Mouse (Mus musculus) macrophage (primary cell): ENCODE data around the gene Atad1. TPM values are rescaled to one million over a fixed set of nuclear protein-coding genes. Genes with fewer than 3 reads are reported as not detected.
"Not testable (repeated sequence)": the region's sequence is repeated elsewhere in the genome, so short reads cannot be mapped to it uniquely, and the experiment has no call there.

Experiments
- H3K27ac ChIP-seq: fragments of 350-480 bp; formaldehyde crosslinking; 2 replicates; pipeline ENCODE4 v1.9.0; 2021
- H3K36me3 ChIP-seq: fragments of 350-480 bp; formaldehyde crosslinking; 2 replicates; pipeline ENCODE4 v1.9.0; 2021; ENCODE audit errors: inconsistent target
- H3K4me3 ChIP-seq: fragments of 350-480 bp; formaldehyde crosslinking; 2 replicates; pipeline ENCODE4 v1.9.0; 2021; ENCODE audit errors: inconsistent target
- H3K79me2 ChIP-seq: fragments of 350-480 bp; formaldehyde crosslinking; 2 replicates; pipeline ENCODE4 v1.9.0; 2021; ENCODE audit errors: inconsistent target
- WGBS: methylation state at CpG from one replicate; pipeline ENCODE4 v1.1.7; 2026; ENCODE audit warnings: inconsistent platforms; ENCODE audit not compliant: missing documents; 5-methylcytosine and 5-hydroxymethylcytosine counted together
- polyA plus RNA-seq: library from polyadenylated mRNA; stranded (reverse); fragments of 250-400 nt; gene quantifications from 3 replicates; pipeline ENCODE4 v1.2.4, GENCODE M21; 2018; ENCODE audit warnings: inconsistent platforms

Gene Atad1
- polyA plus RNA-seq, 1 experiment from 2014 or later: 49.6 TPM

- not testable (repeated sequence) for H3K4me3 ChIP-seq, H3K36me3 ChIP-seq, H3K79me2 ChIP-seq, H3K27ac ChIP-seq
- WGBS: 100% methylated on average over 1 of the region's 1 CpGs
Observed at GRCm38 (mm10) chr19:32667830-32668229, 71.8 kb downstream of the Atad1 start.

- H3K4me3 ChIP-seq: no peak overlapping the region
- WGBS: 71% methylated on average over 8 of the region's 8 CpGs
- no peak overlapping the region for H3K27ac ChIP-seq
- no peaks in the 10 kb centered on the region for H3K79me2 ChIP-seq
- no peaks in the 10 kb centered on the region for H3K36me3 ChIP-seq
Observed at GRCm38 (mm10) chr19:32665243-32665642, 74.3 kb downstream of the Atad1 start.

DNA sequence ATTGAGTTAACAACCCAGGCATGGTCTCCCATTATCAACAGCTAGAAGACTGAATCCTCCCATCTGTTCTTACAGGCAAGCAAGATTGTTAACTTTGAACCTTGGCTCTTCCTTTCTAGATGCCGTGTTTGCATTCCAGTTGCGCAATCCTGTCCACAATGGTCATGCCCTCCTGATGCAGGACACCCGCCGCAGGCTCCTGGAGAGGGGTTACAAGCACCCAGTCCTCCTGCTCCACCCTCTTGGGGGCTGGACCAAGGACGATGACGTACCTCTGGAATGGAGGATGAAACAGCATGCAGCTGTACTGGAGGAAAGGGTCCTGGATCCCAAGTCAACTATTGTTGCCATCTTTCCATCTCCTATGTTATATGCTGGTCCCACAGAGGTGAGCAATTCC is 76.7 kb downstream of the Atad1 start:
- Histone ChIP-seq H3K79me2 (no peaks in the 10 kb centered on the region), H3K36me3 (no peaks in the 10 kb centered on the region), H3K4me3 (no peak overlapping the region), H3K27ac (no peak overlapping the region)
- 76% methylated on average over 6 of the region's 6 CpGs for WGBS

- Histone ChIP-seq H3K27ac (no peak overlapping the region), H3K4me3 (no peak overlapping the region), H3K36me3 (no peaks in the 10 kb centered on the region), H3K79me2 (no peaks in the 10 kb centered on the region)
- WGBS: 100% methylated on average over 5 of the region's 5 CpGs
Observed at GRCm38 (mm10) chr19:32659346-32659745, 80.2 kb downstream of the Atad1 start.

DNA sequence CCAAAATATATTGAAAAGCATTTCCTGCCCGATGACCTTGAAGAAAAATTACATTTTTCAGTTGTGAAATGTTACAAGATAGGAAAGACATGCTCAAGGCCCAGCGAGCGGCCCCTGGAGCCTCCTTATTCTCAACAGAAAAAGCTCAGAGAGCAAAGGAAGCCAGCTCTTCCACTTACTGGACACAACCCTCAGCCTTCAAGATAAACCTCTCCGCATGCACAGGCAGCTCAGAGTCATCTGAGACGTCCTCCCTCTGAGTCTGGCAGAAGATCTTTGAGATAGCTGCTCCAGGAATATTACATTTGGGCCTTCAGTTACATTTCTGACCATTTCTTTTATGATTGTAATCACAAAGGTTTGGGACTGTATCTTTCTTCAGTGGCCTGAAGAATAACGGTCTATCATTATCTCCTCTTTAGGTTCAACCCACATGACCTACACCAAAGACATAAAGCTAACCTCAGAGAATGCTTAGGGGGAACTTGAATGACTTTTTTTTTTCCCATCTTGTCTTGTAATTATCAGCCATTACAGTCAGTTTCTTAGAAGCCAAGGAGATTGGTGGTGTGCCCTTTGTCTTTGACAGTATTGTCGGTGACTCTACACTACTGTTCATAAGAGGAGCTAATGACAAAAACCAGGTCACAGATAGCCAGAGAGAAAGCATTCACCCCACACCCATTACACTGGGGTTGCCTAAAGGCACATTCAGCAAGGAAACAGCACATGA is 85.8 kb downstream of the Atad1 start:
- Histone ChIP-seq H3K36me3 (no peaks in the 10 kb centered on the region), H3K79me2 (no peaks in the 10 kb centered on the region), H3K4me3 (no peak overlapping the region), H3K27ac (no peak overlapping the region)
- WGBS: 97% methylated on average over 7 of the region's 7 CpGs

GRCm38 (mm10) chr19:32653122-32653521 is 86.5 kb downstream of the Atad1 start:
- Histone ChIP-seq H3K36me3 (no peaks in the 10 kb centered on the region), H3K4me3 (no peak overlapping the region), H3K27ac (no peak overlapping the region), H3K79me2 (no peaks in the 10 kb centered on the region)
- WGBS: 99% methylated on average over 5 of the region's 5 CpGs

GRCm38 (mm10) chr19:32651046-32651445 is 88.5 kb downstream of the Atad1 start:
- no peak overlapping the region for H3K4me3 ChIP-seq
- no peak overlapping the region for H3K27ac ChIP-seq
- H3K36me3 ChIP-seq: no peaks in the 10 kb centered on the region
- WGBS: 83% methylated on average over 5 of the region's 5 CpGs
- H3K79me2 ChIP-seq: no peaks in the 10 kb centered on the region

GRCm38 (mm10) chr19:32648019-32648571 is 91.5 kb downstream of the Atad1 start:
- no peaks in the 10 kb centered on the region for H3K36me3 ChIP-seq
- no peaks in the 10 kb centered on the region for H3K79me2 ChIP-seq
- H3K4me3 ChIP-seq: no peak overlapping the region
- H3K27ac ChIP-seq: no peak overlapping the region
- 92% methylated on average over 10 of the region's 10 CpGs for WGBS

GRCm38 (mm10) chr19:32646382-32646781 is 93.2 kb downstream of the Atad1 start:
- H3K27ac ChIP-seq: no peak overlapping the region
- no peaks in the 10 kb centered on the region for H3K36me3 ChIP-seq
- H3K4me3 ChIP-seq: no peak overlapping the region
- WGBS: 85% methylated on average over 3 of the region's 3 CpGs
- no peaks in the 10 kb centered on the region for H3K79me2 ChIP-seq

GRCm38 (mm10) chr19:32645939-32646338 is 93.6 kb downstream of the Atad1 start:
- 49% methylated on average over 7 of the region's 7 CpGs for WGBS
- Histone ChIP-seq H3K4me3 (no peak overlapping the region), H3K27ac (peak overlapping the region; percentile 28; the same call in 1 of the 2 replicates), H3K36me3 (no peaks in the 10 kb centered on the region), H3K79me2 (no peaks in the 10 kb centered on the region)

DNA sequence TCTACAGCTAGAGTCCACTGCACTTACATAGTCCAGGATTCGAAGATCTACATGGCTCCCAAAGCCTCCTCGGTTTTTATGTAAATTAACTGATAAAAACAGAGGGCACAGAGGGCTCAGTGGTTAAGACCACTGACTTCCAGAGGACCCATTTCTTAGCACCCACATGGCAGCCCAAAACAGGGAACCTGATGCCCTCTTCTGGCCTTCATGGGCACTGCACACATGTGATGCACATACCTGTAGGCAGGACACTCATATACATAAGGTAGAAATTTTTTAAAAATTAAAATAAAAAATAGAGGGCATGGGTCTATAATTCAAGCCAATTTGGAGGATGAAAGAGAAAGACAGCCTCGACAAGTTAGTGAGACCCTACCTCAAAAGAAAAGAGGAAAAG is 95.9 kb downstream of the Atad1 start:
- Histone ChIP-seq H3K36me3 (no peaks in the 10 kb centered on the region), H3K4me3 (no peak overlapping the region), H3K27ac (no peak overlapping the region), H3K79me2 (no peaks in the 10 kb centered on the region)
- WGBS: 86% methylated on average over 3 of the region's 3 CpGs

DNA sequence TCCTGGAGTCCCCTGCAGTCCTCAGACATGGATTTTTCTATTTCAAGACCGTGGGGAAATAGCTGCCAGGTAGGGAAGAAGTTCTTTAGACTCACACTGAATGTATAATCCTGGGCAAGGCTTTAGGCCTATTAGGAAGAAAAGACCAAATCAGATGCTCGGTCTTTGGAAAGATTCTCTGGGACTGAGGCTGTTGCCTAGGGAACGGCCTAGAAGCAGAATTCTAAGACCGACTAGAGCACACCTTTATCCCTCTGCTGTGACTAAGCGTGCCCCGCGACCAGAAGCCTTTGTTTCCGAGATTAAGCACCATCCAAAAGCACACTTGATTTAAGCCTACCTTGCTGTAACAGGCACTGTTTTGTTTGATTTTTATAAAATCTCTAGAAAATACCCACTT is 97.6 kb downstream of the Atad1 start:
- no peaks in the 10 kb centered on the region for H3K36me3 ChIP-seq
- no peak overlapping the region for H3K27ac ChIP-seq
- H3K4me3 ChIP-seq: no peak overlapping the region
- no peaks in the 10 kb centered on the region for H3K79me2 ChIP-seq
- 95% methylated on average over 8 of the region's 8 CpGs for WGBS

DNA sequence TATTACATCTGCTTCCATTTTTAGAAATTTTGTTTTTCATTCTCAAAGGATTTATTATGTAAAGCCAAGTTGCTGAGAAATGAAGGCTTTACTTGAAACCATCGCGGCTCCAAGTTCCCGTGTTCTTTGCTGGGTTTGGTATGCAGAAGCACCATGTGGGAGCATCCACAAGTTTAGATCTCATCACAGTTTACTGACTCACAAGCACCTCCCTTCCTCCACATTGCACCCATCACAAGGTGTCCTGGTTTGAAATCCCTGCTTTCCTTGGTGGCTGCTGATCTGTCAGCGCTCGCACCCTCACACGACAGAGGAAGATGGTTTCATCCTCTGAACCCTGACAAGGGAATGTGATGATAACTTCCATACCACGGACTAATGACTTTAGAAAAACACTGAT is 98.1 kb downstream of the Atad1 start:
- H3K27ac ChIP-seq: no peak overlapping the region
- no peaks in the 10 kb centered on the region for H3K79me2 ChIP-seq
- 95% methylated on average over 7 of the region's 7 CpGs for WGBS
- H3K36me3 ChIP-seq: no peaks in the 10 kb centered on the region
- no peak overlapping the region for H3K4me3 ChIP-seq

DNA sequence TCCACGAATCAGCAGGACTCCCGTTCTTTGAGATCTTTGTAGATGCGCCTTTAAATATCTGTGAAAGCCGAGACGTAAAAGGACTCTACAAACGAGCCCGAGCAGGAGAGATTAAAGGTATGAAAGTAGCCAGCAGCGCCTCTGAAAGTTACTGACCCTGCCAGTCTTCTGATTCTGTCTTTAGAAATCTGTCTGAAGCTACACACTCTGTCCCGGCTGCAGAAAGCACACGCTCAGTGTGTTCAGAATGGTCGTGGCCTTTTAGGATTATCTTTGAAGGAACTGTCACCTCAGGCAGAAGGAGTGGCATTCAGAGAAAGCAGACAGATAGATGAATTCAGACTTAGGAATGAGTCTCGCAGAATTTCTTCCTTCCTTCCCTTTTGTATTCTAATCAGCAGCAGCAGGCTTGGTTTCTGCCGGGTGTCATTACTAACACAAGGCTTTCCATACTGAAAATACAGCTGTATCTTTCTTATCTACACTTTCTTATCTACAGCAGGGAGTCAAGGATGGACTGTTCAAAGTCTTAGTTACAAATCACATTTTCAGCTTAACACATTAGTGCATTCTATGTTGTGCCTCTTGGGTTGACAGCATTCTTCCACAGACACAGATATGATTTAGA is 101.2 kb downstream of the Atad1 start:
- Histone ChIP-seq H3K4me3 (no peak overlapping the region), H3K36me3 (no peaks in the 10 kb centered on the region), H3K27ac (peak overlapping the region; percentile 77; the same call in 1 of the 2 replicates), H3K79me2 (no peaks in the 10 kb centered on the region)
- 76% methylated on average over 13 of the region's 13 CpGs for WGBS
